Mouse (Mus musculus): ENCODE data around the gene Ndufa13. TPM values are rescaled to one million over a fixed set of nuclear protein-coding genes. Genes with fewer than 3 reads are reported as not detected.

Gene Ndufa13
- polyA plus RNA-seq, 1 experiment, result 195 TPM

- Histone ChIP-seq H3K4me3 (replicated peaks) (peak overlapping the region; percentile 89), H3K27me3 (replicated peaks) (peaks cover 96% of the 10 kb centered on the region), H3K4me1 (peaks cover 52% of the 10 kb centered on the region), H3K9me3 (peaks cover 50% of the 10 kb centered on the region), H3K36me3 (replicated peaks; ENCODE audit: low read length) (peaks cover 8% of the 10 kb centered on the region)
- TF ChIP-seq FLI1 (IDR thresholded peaks at IDR 0.05; ENCODE audit: low read length), result no peak
These were observed 19.3 kb downstream of the Ndufa13 start for GRCm38 (mm10) chr8:69882833-69883600.

DNA sequence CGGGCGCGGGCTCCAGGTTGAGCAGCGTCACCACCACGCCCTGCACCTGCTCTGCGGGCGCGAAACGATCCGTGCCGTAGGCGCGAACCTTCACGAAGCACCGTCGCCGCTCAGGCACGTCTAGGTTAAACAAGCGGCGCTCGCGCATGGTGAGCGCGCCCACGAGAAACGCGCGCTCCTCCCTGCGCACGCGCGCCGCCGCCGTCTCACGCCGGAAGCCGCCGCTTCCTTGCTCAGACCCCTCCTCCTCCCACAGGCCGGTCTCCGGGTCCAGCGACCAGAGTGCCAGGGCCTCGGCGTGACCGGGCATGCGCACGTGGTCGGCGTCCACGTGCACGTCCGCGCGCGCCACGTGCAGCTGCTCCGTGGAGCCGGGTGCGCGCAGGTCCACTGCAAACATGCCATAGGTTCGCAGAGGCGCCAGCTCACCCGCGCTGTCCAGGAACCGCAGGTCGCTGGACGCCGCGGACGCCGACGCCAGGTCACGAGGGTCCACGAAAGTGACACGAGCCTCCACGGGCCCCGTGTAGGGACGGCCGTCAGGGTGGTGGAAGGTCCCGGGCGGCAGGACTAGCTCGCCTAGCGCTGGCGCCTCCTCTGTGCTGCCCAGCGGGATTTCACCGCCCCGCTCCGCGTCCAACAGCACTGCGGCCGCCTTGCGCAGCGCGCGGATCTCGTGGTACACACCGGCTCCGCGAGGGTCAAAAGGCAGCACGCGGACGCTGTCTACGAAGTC is 20.2 kb downstream of the Ndufa13 start:
- H3K4me1 ChIP-seq, result peaks cover 43% of the 10 kb centered on the region
- H3K4me3 ChIP-seq (replicated peaks), result peak overlapping the region; percentile 89
- TF ChIP-seq GATA1 (IDR thresholded peaks at IDR 0.05; ENCODE audit: borderline replicate concordance, low read length) (no peak), FLI1 (IDR thresholded peaks at IDR 0.05; ENCODE audit: low read length) (no peak)
- peaks cover 8% of the 10 kb centered on the region for H3K36me3 ChIP-seq (replicated peaks; ENCODE audit: low read length)
- H3K9me3 ChIP-seq, result peaks cover 50% of the 10 kb centered on the region
- H3K27me3 ChIP-seq (replicated peaks), result peaks cover 96% of the 10 kb centered on the region

DNA sequence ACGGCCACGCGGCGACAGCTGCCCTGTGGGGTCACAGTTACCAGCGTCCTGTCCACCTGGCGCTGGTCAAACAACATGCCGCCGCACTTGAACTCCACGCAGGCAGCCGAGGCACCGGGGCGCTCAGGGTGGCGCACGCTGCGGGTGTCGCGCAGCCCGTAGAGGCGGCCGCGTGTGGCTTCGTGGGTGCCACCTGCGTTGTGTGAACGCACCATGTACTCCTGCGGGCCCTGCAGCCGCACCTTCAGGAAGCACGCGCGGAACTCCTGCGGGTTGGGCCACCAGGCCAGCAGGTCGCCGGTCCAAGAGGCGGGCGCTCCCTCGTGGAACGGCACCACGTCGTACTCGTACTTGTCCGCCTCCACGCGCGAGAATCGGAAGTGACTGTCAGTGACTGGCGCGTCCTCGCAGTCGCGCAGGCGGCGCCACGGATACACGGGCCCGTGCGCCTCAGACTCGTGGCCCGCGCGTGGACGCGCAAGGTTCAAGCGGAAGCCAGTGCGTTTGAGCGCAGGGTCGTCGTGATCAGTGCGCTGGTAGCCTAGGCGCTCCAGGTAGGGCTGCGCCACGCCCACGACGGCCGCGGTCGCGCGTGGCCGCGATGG is 21.0 kb downstream of the Ndufa13 start:
- Histone ChIP-seq H3K9me3 (peaks cover 50% of the 10 kb centered on the region), H3K36me3 (replicated peaks; ENCODE audit: low read length) (peaks cover 8% of the 10 kb centered on the region), H3K27me3 (replicated peaks) (peaks cover 96% of the 10 kb centered on the region), H3K4me3 (replicated peaks) (peak overlapping the region; percentile 89), H3K4me1 (peaks cover 35% of the 10 kb centered on the region)
- TF ChIP-seq FLI1 (IDR thresholded peaks at IDR 0.05; ENCODE audit: low read length) (no peak), GATA1 (IDR thresholded peaks at IDR 0.05; ENCODE audit: borderline replicate concordance, low read length) (no peak)

DNA sequence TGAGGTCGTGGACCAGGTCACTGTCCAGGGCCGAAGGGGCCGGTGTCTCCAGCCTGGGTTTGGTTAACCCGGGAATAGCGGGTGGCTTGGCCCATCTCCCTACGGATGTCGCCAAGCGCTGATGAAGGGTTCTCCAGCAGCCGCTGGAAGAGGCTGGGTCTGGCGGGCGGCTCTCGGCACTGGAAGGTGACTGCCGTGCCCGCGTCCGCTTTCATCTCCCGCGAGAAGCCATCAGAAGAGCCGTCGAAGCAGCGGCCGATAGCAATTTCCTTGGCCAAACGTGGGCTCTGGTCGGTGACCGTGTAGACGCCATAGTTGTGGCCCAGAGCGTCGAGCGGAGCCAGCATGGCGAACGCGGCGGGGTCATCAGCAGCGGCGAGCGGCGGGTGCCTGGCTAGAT is 21.5 kb downstream of the Ndufa13 start:
- peaks cover 8% of the 10 kb centered on the region for H3K36me3 ChIP-seq (replicated peaks; ENCODE audit: low read length)
- H3K4me3 ChIP-seq (replicated peaks), result peak overlapping the region; percentile 89
- TF ChIP-seq GATA1 (IDR thresholded peaks at IDR 0.05; ENCODE audit: borderline replicate concordance, low read length) (no peak), FLI1 (IDR thresholded peaks at IDR 0.05; ENCODE audit: low read length) (no peak)
- peaks cover 50% of the 10 kb centered on the region for H3K9me3 ChIP-seq
- peaks cover 33% of the 10 kb centered on the region for H3K4me1 ChIP-seq
- peaks cover 96% of the 10 kb centered on the region for H3K27me3 ChIP-seq (replicated peaks)

- peaks cover 30% of the 10 kb centered on the region for H3K4me1 ChIP-seq
- peaks cover 88% of the 10 kb centered on the region for H3K27me3 ChIP-seq (replicated peaks)
- no peak overlapping the region for H3K4me3 ChIP-seq (replicated peaks)
- TF ChIP-seq GATA1 (IDR thresholded peaks at IDR 0.05; ENCODE audit: borderline replicate concordance, low read length), result no peak
- no peak for TF ChIP-seq FLI1 (IDR thresholded peaks at IDR 0.05; ENCODE audit: low read length)
- H3K9me3 ChIP-seq, result peaks cover 50% of the 10 kb centered on the region
- H3K36me3 ChIP-seq (replicated peaks; ENCODE audit: low read length), result peaks cover 8% of the 10 kb centered on the region
These were observed 22.7 kb downstream of the Ndufa13 start for GRCm38 (mm10) chr8:69879678-69880077.

- peaks cover 78% of the 10 kb centered on the region for H3K27me3 ChIP-seq (replicated peaks)
- H3K36me3 ChIP-seq (replicated peaks; ENCODE audit: low read length), result peaks cover 8% of the 10 kb centered on the region
- peaks cover 36% of the 10 kb centered on the region for H3K4me1 ChIP-seq
- H3K9me3 ChIP-seq, result peaks cover 35% of the 10 kb centered on the region
- no peak overlapping the region for H3K4me3 ChIP-seq (replicated peaks)
- TF ChIP-seq GATA1 (IDR thresholded peaks at IDR 0.05; ENCODE audit: borderline replicate concordance, low read length) (no peak), FLI1 (IDR thresholded peaks at IDR 0.05; ENCODE audit: low read length) (no peak)
These were observed 24.4 kb downstream of the Ndufa13 start for GRCm38 (mm10) chr8:69877992-69878391.

- TF ChIP-seq GATA1 (IDR thresholded peaks at IDR 0.05; ENCODE audit: borderline replicate concordance, low read length), result no peak
- peaks cover 29% of the 10 kb centered on the region for H3K9me3 ChIP-seq
- peaks cover 76% of the 10 kb centered on the region for H3K27me3 ChIP-seq (replicated peaks)
- no peak overlapping the region for H3K4me3 ChIP-seq (replicated peaks)
- H3K36me3 ChIP-seq (replicated peaks; ENCODE audit: low read length), result peaks cover 8% of the 10 kb centered on the region
- peaks cover 33% of the 10 kb centered on the region for H3K4me1 ChIP-seq
These were observed 25.0 kb downstream of the Ndufa13 start for GRCm38 (mm10) chr8:69877396-69877795.

DNA sequence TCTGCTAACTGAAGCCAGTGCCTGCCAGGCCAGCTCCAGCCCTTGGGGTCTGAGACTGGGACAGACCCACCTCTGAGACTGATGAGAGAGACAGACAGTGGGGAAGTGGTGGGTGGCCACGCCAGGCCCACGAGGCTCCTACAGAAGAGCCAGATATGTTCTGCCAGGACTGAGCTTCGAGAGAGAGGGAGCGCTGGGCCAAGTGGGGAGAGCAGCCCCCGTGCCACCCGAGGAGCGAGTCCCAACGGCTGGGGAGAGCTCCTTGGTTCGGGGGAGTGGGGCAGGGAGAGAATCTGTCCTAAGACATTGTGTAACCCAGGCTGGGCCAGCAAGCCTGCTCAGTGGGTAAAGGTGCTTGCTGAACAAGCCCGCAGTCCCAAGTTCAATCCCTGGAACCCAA is 25.4 kb downstream of the Ndufa13 start:
- peaks cover 8% of the 10 kb centered on the region for H3K36me3 ChIP-seq (replicated peaks; ENCODE audit: low read length)
- H3K4me3 ChIP-seq (replicated peaks), result no peak overlapping the region
- peaks cover 73% of the 10 kb centered on the region for H3K27me3 ChIP-seq (replicated peaks)
- peaks cover 29% of the 10 kb centered on the region for H3K4me1 ChIP-seq
- peaks cover 25% of the 10 kb centered on the region for H3K9me3 ChIP-seq
- TF ChIP-seq GATA1 (IDR thresholded peaks at IDR 0.05; ENCODE audit: borderline replicate concordance, low read length), result no peak

DNA sequence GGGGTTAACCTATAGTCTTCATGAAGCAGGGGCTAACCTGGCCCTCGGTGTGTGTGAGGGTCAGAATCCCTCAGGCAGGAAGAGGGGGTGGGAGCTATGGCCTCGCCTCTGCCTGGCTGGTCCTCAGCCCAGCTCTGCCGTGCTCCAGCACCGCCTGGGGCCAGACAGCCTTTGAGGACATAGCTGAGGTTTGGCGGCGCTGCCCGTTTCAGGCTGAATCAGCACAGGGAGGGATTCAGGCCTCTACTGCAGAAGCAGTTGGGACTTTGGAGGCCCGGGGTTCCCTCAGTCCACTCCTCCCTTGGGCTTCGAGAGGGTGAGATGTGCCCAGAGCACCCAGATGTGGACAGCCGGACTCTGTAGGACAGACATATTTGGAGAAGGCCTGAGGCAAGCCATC is 26.3 kb downstream of the Ndufa13 start:
- TF ChIP-seq FLI1 (IDR thresholded peaks at IDR 0.05; ENCODE audit: low read length), result no peak
- TF ChIP-seq GATA1 (IDR thresholded peaks at IDR 0.05; ENCODE audit: borderline replicate concordance, low read length), result no peak
- Histone ChIP-seq H3K4me1 (peaks cover 21% of the 10 kb centered on the region), H3K9me3 (peaks cover 16% of the 10 kb centered on the region), H3K27me3 (replicated peaks) (peaks cover 73% of the 10 kb centered on the region), H3K4me3 (replicated peaks) (no peak overlapping the region), H3K36me3 (replicated peaks; ENCODE audit: low read length) (peaks cover 2% of the 10 kb centered on the region)

GRCm38 (mm10) chr8:69874654-69875053 is 27.7 kb downstream of the Ndufa13 start:
- peaks cover 71% of the 10 kb centered on the region for H3K27me3 ChIP-seq (replicated peaks)
- H3K9me3 ChIP-seq, result peaks cover 2% of the 10 kb centered on the region; the same call in 1 of the 2 replicates
- peak overlapping the region; percentile 23 for H3K4me3 ChIP-seq (replicated peaks)
- H3K4me1 ChIP-seq, result peaks cover 18% of the 10 kb centered on the region
- H3K36me3 ChIP-seq (replicated peaks; ENCODE audit: low read length), result no peaks in the 10 kb centered on the region
- TF ChIP-seq FLI1 (IDR thresholded peaks at IDR 0.05; ENCODE audit: low read length) (no peak), GATA1 (IDR thresholded peaks at IDR 0.05; ENCODE audit: borderline replicate concordance, low read length) (no peak)

Measured in megakaryocyte, embryonic 14.5 days (primary cell).